Mouse (Mus musculus) adrenal gland, adult (tissue): ENCODE results near the gene Cntnap2.
A peak's percentile ranks its signal among the peaks of the same experiment; 100 is the strongest.
"Not testable (repeated sequence)": the region's sequence is repeated elsewhere in the genome, so short reads cannot be mapped to it uniquely, and the experiment has no call there.

ENCODE experiments used
- DNase-seq, 2 experiments: peaks; one replicate each; pipeline ENCODE4 v3.0.0; 2022 to 2023; ENCODE audit warnings: low spot score in 1 of 2; ENCODE audit not compliant: inconsistent age in 2 of 2

Gene Cntnap2

GRCm38 (mm10) chr6:47104951-47105350 is 2045.8 kb downstream of the Cntnap2 start:
- no peak for DNase-seq

- DNase-seq = no peak
Observed at GRCm38 (mm10) chr6:47109582-47110220, 2050.5 kb downstream of the Cntnap2 start.

- DNase-seq = not testable (repeated sequence)
Observed at GRCm38 (mm10) chr6:47134063-47134462, 2074.9 kb downstream of the Cntnap2 start.

DNA sequence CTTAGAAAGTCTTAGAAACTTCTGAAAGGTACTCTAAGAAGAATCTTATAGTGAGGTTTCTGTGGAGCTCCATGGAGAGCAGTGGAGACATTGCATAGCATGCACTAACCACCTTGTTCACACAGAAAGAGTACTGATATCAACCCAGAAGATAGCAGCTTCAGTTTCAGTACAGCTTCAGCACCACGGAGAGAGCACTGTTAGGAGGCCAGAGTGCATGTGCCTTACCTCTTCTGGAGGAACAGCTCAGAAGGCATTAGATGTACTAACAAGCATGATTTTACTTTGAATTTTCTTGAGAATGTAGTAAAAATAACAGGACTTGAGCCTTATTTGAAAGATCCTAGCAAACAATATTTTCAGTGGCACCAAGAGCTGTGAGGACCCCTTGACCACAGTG is 2093.9 kb downstream of the Cntnap2 start:
- not testable (repeated sequence) for DNase-seq

GRCm38 (mm10) chr6:47174580-47175294 is 2115.6 kb downstream of the Cntnap2 start:
- not testable (repeated sequence) for DNase-seq

DNA sequence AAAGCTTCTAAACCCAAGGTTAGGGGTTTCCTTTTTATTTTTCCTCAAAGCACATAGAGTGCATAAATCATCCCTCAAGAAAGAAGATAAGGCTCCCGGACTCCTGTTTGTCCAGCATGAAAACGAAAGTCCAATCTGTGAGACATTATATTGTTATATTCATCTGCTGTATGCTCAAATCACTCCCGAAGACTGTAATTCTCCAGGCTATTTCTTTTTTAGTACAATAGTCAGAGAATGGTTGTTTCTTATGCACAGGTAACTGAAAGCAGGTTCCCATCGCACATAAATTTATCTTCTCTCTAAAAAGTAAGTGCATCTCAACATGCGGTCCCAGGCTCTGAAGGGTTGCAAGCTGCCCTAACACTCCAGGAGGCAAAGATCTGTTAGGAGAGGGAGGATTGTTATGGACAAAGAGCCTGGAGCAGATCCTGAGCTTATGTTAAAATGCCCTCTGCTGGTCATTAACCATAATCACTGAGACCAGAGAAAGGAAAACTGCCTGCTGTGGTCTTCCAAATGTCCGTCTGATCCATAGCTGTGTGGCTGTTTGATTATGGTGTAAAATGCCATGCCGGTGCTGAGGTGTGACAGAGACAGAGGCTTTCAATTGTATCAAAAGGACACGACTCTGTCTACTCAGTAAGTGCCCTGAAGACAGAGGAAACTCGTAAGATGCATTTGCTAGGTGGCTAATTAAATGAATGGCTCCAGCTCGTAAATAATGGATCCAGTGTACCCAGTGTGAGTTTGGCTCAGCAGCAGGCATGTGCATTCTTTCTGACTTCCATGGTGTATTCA is 2116.4 kb downstream of the Cntnap2 start:
- DNase-seq = peak in 1 of 2 experiments; percentile 63

GRCm38 (mm10) chr6:47176157-47176555 is 2117.0 kb downstream of the Cntnap2 start:
- DNase-seq = not testable (repeated sequence)

DNA sequence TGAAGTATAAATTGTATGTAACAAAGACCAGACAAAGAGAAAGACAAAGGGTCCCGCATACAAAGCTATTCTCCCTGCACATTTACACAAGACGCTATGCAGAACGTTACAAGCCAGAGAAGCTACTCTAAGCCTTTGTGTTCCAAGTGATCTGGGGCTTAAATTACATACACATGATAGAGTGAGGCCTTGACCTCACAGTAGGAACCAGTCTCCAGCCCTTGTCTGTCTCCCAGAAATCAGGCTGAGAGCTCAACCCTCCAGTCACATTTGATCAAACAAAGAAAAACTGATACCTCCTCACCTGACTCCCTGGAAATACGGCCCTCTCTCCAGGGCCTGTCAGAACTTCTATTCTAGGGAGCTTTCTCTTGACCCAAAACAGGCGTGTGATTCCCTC is 2122.2 kb downstream of the Cntnap2 start:
- not testable (repeated sequence) for DNase-seq

- DNase-seq = no peak
Observed at GRCm38 (mm10) chr6:47182252-47182651, 2123.1 kb downstream of the Cntnap2 start.

DNA sequence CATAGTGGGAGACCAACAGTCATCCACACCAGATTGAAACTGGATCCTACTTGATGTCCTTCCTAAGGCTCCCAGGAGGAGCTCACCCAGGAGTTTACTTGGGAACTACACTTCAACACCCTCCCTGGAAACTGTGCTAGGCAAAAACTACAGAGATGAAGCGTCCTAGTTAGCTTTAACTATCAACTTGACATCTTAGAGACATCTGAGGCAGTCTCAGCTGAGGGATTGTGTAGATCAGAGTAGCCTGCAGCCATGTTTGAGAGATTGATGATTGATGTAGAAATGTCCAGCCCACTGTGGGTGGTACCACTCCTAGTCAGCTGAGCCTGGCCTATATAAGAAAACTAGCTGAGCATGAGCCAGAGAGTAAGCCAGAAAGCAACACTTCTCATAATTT is 2123.6 kb downstream of the Cntnap2 start:
- DNase-seq = no peak

DNA sequence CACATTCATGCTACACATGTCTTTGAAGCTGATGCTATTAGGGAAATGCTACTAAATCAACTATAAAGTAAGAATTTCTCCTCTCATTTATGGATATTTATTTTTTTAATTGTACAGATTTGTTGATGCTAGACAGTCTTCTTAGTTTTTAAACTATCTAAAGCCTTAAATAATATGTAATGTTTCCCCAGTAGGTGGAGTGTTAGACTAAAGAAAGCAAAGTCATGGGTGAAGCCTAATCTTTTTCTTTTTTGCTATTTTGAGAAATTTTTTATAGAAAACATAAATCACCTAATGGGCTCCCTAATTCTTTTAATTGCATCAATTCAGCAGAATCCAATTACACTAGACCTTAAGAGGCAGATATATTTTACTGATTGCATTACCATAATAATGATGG is 2124.7 kb downstream of the Cntnap2 start:
- DNase-seq = not testable (repeated sequence)

GRCm38 (mm10) chr6:47188193-47188592 is 2129.0 kb downstream of the Cntnap2 start:
- peak; percentile 37 to 78 for DNase-seq

- not testable (repeated sequence) for DNase-seq
Observed at GRCm38 (mm10) chr6:47188596-47188995, 2129.4 kb downstream of the Cntnap2 start.

DNA sequence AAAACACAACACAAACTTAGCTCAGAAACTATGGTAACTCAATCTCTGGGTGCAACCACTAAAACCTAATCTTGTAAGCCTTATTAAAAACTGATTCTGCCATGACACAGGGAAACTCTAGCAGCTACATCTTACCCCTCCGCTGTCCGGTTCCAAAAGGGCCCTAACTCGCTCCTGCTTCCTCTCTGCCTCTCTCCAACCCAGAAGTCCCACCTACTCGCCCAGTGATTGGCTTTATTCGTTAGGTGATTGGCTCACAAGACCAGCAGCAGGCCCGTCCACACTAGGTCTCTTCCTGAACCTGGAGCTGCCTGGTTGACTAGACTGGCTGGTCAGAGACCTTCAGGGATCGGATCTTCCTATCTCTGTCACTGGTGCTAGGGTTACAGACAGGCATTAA is 2131.1 kb downstream of the Cntnap2 start:
- no peak for DNase-seq

DNA sequence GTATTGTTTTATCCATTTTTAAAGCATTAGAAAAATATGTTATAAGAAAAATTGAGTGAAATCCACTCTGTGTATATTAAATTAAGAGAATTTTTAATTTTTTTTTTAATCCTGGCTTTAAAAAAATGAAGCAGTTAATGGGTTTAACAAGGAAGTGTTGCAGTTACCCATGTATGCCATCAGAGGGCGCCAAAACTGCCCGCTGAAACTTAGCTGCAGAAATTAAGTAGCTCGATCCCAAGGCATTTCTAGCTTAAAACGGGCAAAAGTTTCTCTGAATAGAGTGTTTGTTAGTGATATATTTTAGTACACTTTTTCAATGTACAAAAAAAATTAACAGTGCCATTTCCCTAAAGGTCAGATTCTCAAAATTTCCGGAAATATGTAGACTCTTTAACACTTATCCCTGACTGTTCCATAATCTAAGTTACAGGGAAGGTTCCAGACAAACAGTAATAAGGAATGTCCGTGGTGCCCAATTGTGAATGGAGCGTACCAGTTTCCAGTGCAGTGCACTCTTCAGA is 2132.2 kb downstream of the Cntnap2 start:
- DNase-seq = peak; percentile 37 to 78

DNA sequence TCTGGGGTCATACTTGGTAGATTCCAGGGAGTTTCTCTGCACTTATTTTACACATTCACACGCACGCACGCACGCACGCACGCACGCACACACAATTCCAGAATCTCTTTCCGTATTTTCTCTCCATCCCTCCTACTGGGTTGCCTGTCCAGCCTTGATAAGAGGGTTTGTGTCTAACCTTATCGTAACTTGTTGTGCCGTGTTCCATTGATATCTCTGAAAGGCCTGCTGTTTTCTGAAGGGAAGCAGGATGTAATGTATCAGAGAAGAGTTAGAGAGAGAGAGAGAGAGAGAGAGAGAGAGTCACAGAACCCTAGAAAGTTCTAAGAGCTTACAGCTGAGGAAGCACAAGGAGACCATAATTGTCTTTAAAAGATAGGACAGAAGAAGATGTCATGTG is 2132.8 kb downstream of the Cntnap2 start:
- no peak for DNase-seq

GRCm38 (mm10) chr6:47192478-47192877 is 2133.3 kb downstream of the Cntnap2 start:
- DNase-seq = no peak

GRCm38 (mm10) chr6:47197570-47197969 is 2138.4 kb downstream of the Cntnap2 start:
- DNase-seq = no peak

DNA sequence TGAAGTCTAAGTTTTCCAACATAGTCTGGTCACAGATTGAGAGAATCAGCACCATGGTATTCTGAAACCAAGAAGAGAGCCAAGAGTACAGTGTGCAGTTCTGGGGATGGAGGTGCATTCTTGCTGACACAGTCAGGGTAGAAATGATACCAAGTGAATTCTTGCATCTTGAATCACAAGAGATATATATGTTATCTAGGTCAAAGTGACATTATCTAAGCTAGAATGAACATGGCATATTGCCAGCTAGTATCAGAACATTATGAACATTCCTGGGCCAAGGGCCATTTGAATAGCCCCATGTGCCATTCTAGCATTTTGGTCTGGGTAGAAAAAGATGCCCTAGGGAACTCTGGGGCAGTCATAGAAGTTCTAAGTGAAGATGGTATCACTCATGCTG is 2141.5 kb downstream of the Cntnap2 start:
- no peak for DNase-seq

DNA sequence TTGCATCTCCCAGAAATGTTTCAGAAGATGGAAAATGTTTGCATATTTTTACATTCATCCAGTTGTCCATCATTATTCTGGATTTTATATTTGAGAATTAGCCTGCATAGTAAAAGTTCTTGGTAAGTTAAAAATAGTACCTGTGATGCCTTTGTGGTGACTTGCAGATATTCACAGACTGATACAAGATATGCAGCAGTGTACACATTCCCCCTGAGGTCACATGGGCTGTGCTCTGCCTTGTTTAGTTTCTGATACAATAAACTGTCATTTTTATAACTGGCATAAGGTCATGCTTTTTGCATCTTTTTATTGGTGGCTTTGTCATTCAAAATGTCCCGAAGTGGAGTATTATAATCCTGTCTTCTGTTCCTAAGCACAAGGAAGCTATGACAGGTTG is 2148.9 kb downstream of the Cntnap2 start:
- DNase-seq = no peak

DNA sequence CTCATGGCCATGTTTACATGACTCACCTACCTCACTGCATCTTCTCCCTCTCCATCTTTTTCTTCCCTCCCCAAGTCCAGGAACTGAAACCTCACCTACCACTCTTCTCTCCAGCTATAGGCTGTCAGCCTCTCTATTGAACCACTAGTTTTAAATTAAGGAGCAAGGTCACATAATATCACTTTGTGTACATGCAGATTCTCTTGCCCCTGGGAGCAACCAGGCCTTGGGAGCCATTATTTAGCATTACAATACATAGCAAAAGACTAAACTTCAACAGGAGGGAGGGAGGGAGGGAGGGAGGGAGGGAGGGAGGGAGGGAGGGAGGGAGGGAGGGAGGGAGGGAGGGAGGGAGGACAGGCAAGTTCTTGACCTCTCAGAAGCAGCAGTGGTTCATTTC is 2155.6 kb downstream of the Cntnap2 start:
- DNase-seq = no peak

GRCm38 (mm10) chr6:47223578-47223977 is 2164.4 kb downstream of the Cntnap2 start:
- not testable (repeated sequence) for DNase-seq
